Mouse (Mus musculus) neural tube, embryonic 11.5 days (tissue): ENCODE data around the gene Shank1. TPM values are rescaled to one million over a fixed set of nuclear protein-coding genes. Genes with fewer than 3 reads are reported as not detected.

ENCODE experiments used
- ATAC-seq: fragments of 200-750 bp; cut with Nextera tagmentation; 2 replicates; pipeline ENCODE4 v1.8.0; 2017; ENCODE audit warnings: moderate number of reproducible peaks, mild to moderate bottlenecking, moderate TSS enrichment, moderate library complexity; ENCODE audit not compliant: insufficient read depth, low FRiP score, low TSS enrichment
- DNase-seq: peaks from one replicate; pipeline ENCODE4 v3.0.0-alpha.2; 2015; ENCODE audit warnings: low spot score
- H3K27ac ChIP-seq: fragments of 300-500 bp; sonication (generic); 2 replicates; pipeline ENCODE4 v1.5.1; 2014; ENCODE audit warnings: low read depth, mild to moderate bottlenecking, low read length
- H3K27me3 ChIP-seq: fragments of 300-500 bp; sonication (generic); 2 replicates; pipeline ENCODE4 v1.6.1; 2014; ENCODE audit warnings: mild to moderate bottlenecking, low read length, mixed read lengths; ENCODE audit not compliant: control insufficient read depth, insufficient read depth
- H3K36me3 ChIP-seq: fragments of 300-500 bp; sonication (generic); 2 replicates; pipeline ENCODE4 v1.6.1; 2014; ENCODE audit warnings: mild to moderate bottlenecking, low read length, moderate library complexity, mixed read lengths; ENCODE audit not compliant: control insufficient read depth, insufficient read depth
- H3K4me1 ChIP-seq: fragments of 300-500 bp; sonication (generic); 2 replicates; pipeline ENCODE4 v1.6.1; 2014; ENCODE audit warnings: low read length, mixed read lengths; ENCODE audit not compliant: control insufficient read depth, insufficient read depth
- H3K4me2 ChIP-seq: fragments of 300-500 bp; sonication (generic); 2 replicates; pipeline ENCODE4 v1.6.1; 2014; ENCODE audit warnings: low read depth, mild to moderate bottlenecking, moderate library complexity
- H3K4me3 ChIP-seq: fragments of 300-500 bp; sonication (generic); 2 replicates; pipeline ENCODE4 v1.5.1; 2014; ENCODE audit warnings: low read depth, low read length
- H3K9ac ChIP-seq: fragments of 300-500 bp; sonication (generic); 2 replicates; pipeline ENCODE4 v1.6.1; 2014; ENCODE audit warnings: mild to moderate bottlenecking, low read length
- H3K9me3 ChIP-seq: fragments of 300-500 bp; sonication (generic); 2 replicates; pipeline ENCODE4 v1.6.1; 2016; ENCODE audit warnings: low read length; ENCODE audit not compliant: control insufficient read depth
- WGBS: fragments of 180-500 bp; shearing (Covaris S2); extraction: QIAGEN DNeasy Blood & Tissue Kit; methylation state at CpG from one replicate; pipeline ENCODE4 v1.1.7; 2014; 5-methylcytosine and 5-hydroxymethylcytosine counted together
- polyA plus RNA-seq: library from polyadenylated mRNA; unstranded; fragments of >200 nt; fragmentation: Nextera tagmentation; extraction: Ambion mirVana; gene quantifications from 2 replicates; pipeline ENCODE4 v1.2.1, GENCODE M21; 2014

Shank1 gene
- polyA plus RNA-seq, 1 experiment from 2014 or later, result 4.7 TPM

- Histone ChIP-seq H3K4me1 (no peaks in the 10 kb centered on the region), H3K4me2 (no peak overlapping the region), H3K9me3 (no peaks in the 10 kb centered on the region), H3K27ac (no peak overlapping the region), H3K9ac (no peak overlapping the region), H3K27me3 (no peaks in the 10 kb centered on the region), H3K4me3 (no peak overlapping the region), H3K36me3 (no peaks in the 10 kb centered on the region)
- WGBS, result 51% methylated on average over 6 of the region's 6 CpGs
- DNase-seq (no peak), ATAC-seq (no peak)
Measured at GRCm38 (mm10) chr7:44326614-44327013, 16.6 kb downstream of the Shank1 start.

- Histone ChIP-seq H3K9ac (no peak overlapping the region), H3K27me3 (peaks cover 38% of the 10 kb centered on the region), H3K4me2 (no peak overlapping the region), H3K9me3 (no peaks in the 10 kb centered on the region), H3K27ac (no peak overlapping the region), H3K4me3 (no peak overlapping the region), H3K36me3 (no peaks in the 10 kb centered on the region), H3K4me1 (no peaks in the 10 kb centered on the region)
- WGBS, result 70% methylated on average over 3 of the region's 3 CpGs
- DNase-seq (no peak), ATAC-seq (no peak)
Measured at GRCm38 (mm10) chr7:44332336-44332735, 22.3 kb downstream of the Shank1 start.

- Histone ChIP-seq H3K4me1 (no peaks in the 10 kb centered on the region), H3K27ac (no peak overlapping the region), H3K9ac (no peak overlapping the region), H3K4me3 (no peak overlapping the region), H3K36me3 (no peaks in the 10 kb centered on the region), H3K4me2 (no peak overlapping the region), H3K27me3 (peaks cover 55% of the 10 kb centered on the region), H3K9me3 (no peaks in the 10 kb centered on the region)
- ATAC-seq (no peak), DNase-seq (no peak)
- WGBS, result 74% methylated on average over 14 of the region's 14 CpGs
Measured at GRCm38 (mm10) chr7:44334139-44334538, 24.1 kb downstream of the Shank1 start.

GRCm38 (mm10) chr7:44335031-44335878, 25.2 kb downstream of the Shank1 start:
- peak; percentile 64; the same call in 1 of the 2 replicates for ATAC-seq
- H3K36me3 ChIP-seq, result no peaks in the 10 kb centered on the region
- H3K4me3 ChIP-seq, result peak overlapping the region; percentile 48
- no peaks in the 10 kb centered on the region for H3K9me3 ChIP-seq
- peak overlapping the region; percentile 58 for H3K9ac ChIP-seq
- DNase-seq, result peak; percentile 66
- WGBS, result 7% methylated on average over 20 of the region's 40 CpGs
- H3K27ac ChIP-seq, result 0 out of 2 replicates have a peak overlapping the region, but pooled peaks have one; percentile 39
- peak overlapping the region; percentile 74 for H3K4me2 ChIP-seq
- H3K27me3 ChIP-seq, result peaks cover 60% of the 10 kb centered on the region
- H3K4me1 ChIP-seq, result no peaks in the 10 kb centered on the region

DNA sequence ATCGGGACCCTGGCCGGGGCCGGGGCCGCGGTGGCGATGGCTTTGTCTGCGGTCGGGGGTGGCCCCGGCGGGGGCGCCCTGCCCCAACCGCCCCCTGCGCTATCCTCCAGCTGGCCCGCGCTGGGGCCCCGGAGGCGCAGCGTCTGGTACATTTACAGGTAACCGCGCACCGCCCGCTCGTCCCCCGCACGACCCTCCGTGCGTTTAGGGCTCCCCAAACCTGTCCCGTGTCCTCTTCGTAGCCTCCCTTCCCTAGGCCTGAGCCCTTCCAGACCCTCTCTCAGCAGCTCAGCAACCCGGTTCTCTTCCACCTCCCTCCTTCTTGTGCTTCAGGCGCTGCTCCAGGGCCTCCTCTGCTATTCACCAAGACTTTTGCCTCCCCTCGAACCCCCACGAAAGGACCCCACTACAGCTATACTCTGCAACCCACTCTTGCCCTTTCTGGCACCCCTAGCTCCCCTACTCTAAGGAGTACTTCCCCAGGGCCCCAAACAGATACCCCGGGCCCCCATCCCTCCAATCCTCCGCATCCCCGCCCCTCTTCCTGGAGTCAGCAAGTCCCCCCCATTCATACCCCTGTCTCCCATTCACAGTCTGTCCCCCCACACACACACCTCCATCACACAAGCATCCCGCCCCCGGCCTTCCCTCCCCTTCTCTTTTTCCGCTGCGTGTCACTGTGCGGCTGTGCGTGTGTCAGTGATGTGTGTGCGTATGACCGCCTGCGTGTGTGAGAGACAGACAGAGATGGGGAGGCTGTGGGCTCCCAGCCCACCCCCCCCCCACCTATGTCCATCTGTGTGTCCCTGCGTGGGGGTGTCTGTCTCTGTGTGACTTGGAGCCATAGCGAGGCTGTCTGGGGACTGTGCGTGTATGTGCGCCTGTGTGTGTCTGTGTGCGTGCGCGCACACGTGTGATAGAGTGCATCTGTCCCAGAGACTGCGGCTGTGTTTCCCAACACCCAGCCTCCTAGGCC, 26.3 kb downstream of the Shank1 start:
- Histone ChIP-seq H3K27ac (0 out of 2 replicates have a peak overlapping the region, but pooled peaks have one; percentile 39), H3K4me2 (peak overlapping the region; percentile 74), H3K27me3 (peaks cover 60% of the 10 kb centered on the region), H3K4me1 (no peaks in the 10 kb centered on the region), H3K9ac (peak overlapping the region; percentile 58), H3K9me3 (no peaks in the 10 kb centered on the region), H3K4me3 (peak overlapping the region; percentile 48), H3K36me3 (no peaks in the 10 kb centered on the region)
- DNase-seq (peak; percentile 25), ATAC-seq (peak; percentile 21; the same call in 1 of the 2 replicates)
- WGBS, result 2% methylated on average over 43 of the region's 54 CpGs

GRCm38 (mm10) chr7:44337121-44337849, 27.2 kb downstream of the Shank1 start:
- no peak overlapping the region for H3K27ac ChIP-seq

DNA sequence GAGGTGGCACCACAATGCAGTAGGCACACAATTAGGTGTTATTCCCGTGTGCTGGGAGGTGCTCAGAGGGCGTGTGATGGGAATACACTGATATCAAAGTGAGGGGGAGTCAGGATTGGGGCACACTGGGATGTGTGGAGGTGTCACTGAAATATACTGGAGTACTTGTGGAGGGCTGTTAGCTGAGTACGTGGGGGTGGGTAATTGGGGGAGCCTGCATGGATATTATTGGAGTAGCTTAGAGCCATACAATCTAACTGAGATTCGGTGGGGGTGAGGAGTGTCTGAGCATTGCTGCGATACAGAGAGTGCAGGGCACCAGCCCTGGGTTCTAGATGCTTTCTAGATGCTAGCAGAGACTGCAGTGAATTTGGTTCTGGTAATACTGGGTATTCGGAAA, 30.2 kb downstream of the Shank1 start:
- Histone ChIP-seq H3K4me1 (no peaks in the 10 kb centered on the region), H3K9ac (no peak overlapping the region), H3K27ac (no peak overlapping the region), H3K4me3 (no peak overlapping the region), H3K27me3 (peaks cover 43% of the 10 kb centered on the region), H3K36me3 (no peaks in the 10 kb centered on the region), H3K9me3 (no peaks in the 10 kb centered on the region), H3K4me2 (no peak overlapping the region)
- DNase-seq, result no peak
- no peak for ATAC-seq
- 69% methylated on average over 6 of the region's 6 CpGs for WGBS

More at GRCm38 (mm10) chr7:44337121-44337849, 27.2 kb downstream of the Shank1 start:
- ATAC-seq, result no peak
- Histone ChIP-seq H3K4me3 (peak overlapping the region; percentile 48), H3K36me3 (no peaks in the 10 kb centered on the region), H3K9me3 (no peaks in the 10 kb centered on the region), H3K27me3 (peaks cover 60% of the 10 kb centered on the region), H3K4me2 (peak overlapping the region; percentile 74), H3K9ac (no peak overlapping the region), H3K4me1 (no peaks in the 10 kb centered on the region)
- WGBS, result 2% methylated on average over 32 of the region's 32 CpGs
- DNase-seq, result no peak

DNA sequence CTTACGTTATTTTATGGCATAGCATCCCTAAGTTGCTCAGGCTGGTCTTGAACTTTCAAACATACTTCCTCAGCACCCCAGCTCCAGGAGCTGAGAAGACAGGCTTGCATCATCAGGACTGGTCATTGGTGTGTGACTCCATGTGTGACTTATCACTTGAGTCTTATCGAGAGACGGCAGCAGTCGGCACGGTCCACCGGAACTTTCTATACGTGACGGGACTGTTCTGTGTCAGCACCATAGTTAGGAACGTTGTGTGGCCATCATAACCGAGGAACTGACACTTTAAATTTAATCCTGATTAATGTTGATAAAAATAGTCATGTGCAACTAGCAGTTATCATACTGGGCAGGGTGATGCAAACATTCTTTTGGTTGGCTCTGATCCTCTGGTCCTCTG, 31.1 kb downstream of the Shank1 start:
- Histone ChIP-seq H3K27ac (no peak overlapping the region), H3K36me3 (no peaks in the 10 kb centered on the region), H3K4me3 (no peak overlapping the region), H3K9ac (no peak overlapping the region), H3K4me2 (no peak overlapping the region), H3K4me1 (no peaks in the 10 kb centered on the region), H3K9me3 (no peaks in the 10 kb centered on the region), H3K27me3 (peaks cover 34% of the 10 kb centered on the region)
- 89% methylated on average over 10 of the region's 10 CpGs for WGBS
- no peak for DNase-seq
- ATAC-seq, result no peak
